Mouse (Mus musculus) lung, embryonic 16.5 days (tissue): ENCODE data around the gene Fmod. TPM values are rescaled to one million over a fixed set of nuclear protein-coding genes. Genes with fewer than 3 reads are reported as not detected.
A peak's percentile ranks its signal among the peaks of the same experiment; 100 is the strongest.

Experiments
- ATAC-seq: fragments of 200-750 bp; cut with Nextera tagmentation; 2 replicates; pipeline ENCODE4 v1.8.0; 2017; ENCODE audit warnings: low read depth, mild to moderate bottlenecking, moderate library complexity
- H3K27ac ChIP-seq: fragments of 300-500 bp; sonication (generic); 2 replicates; pipeline ENCODE4 v1.5.1; 2014; ENCODE audit warnings: mild to moderate bottlenecking, control low read depth, low read length
- H3K27me3 ChIP-seq: fragments of 300-500 bp; sonication (generic); 2 replicates; pipeline ENCODE4 v1.6.1; 2014; ENCODE audit warnings: low read depth, low read length, mixed read lengths; ENCODE audit not compliant: control insufficient read depth, insufficient read depth
- H3K36me3 ChIP-seq: fragments of 300-500 bp; sonication (generic); 2 replicates; pipeline ENCODE4 v1.6.1; 2014; ENCODE audit warnings: low read length; ENCODE audit not compliant: control insufficient read depth, insufficient read depth
- H3K4me1 ChIP-seq: fragments of 300-500 bp; sonication (generic); replicated peaks from 2 replicates; pipeline ENCODE4 v1.6.1; 2014; ENCODE audit warnings: low read length, mixed read lengths; ENCODE audit not compliant: control insufficient read depth, insufficient read depth
- H3K4me2 ChIP-seq: fragments of 300-500 bp; sonication (generic); 2 replicates; pipeline ENCODE4 v1.6.1; 2014; ENCODE audit warnings: low read depth, low read length, control low read depth
- H3K4me3 ChIP-seq: fragments of 300-500 bp; sonication (generic); 2 replicates; pipeline ENCODE4 v1.5.1; 2014; ENCODE audit warnings: mild to moderate bottlenecking, low read length, control low read depth
- H3K9ac ChIP-seq: fragments of 300-500 bp; sonication (generic); 2 replicates; pipeline ENCODE4 v1.6.1; 2014; ENCODE audit warnings: low read length, control low read depth
- H3K9me3 ChIP-seq: fragments of 300-500 bp; sonication (generic); 2 replicates; pipeline ENCODE4 v1.6.1; 2016; ENCODE audit warnings: low read length; ENCODE audit not compliant: control insufficient read depth
- WGBS: fragments of 180-500 bp; shearing (Covaris S2); extraction: QIAGEN DNeasy Blood & Tissue Kit; methylation state at CpG from one replicate; pipeline ENCODE4 v1.1.7; 2014; 5-methylcytosine and 5-hydroxymethylcytosine counted together
- polyA plus RNA-seq: library from polyadenylated mRNA; unstranded; fragments of >200 nt; fragmentation: Nextera tagmentation; extraction: Ambion mirVana; gene quantifications from 2 replicates; pipeline ENCODE4 v1.2.1, GENCODE M21; 2015

Gene Fmod
- polyA plus RNA-seq, 1 experiment from 2014 or later: 191 TPM

- Histone ChIP-seq H3K9me3 (no peaks in the 10 kb centered on the region), H3K27me3 (no peaks in the 10 kb centered on the region), H3K36me3 (no peaks in the 10 kb centered on the region), H3K4me3 (peak overlapping the region; percentile 41), H3K4me2 (peak overlapping the region; percentile 73), H3K4me1 (peaks cover 66% of the 10 kb centered on the region), H3K27ac (peak overlapping the region; percentile 99), H3K9ac (peak overlapping the region; percentile 70)
- ATAC-seq: peak; percentile 91
- 3% methylated on average over 31 of the region's 31 CpGs for WGBS
These were observed 24.0 kb downstream of the Fmod start for GRCm38 (mm10) chr1:134060849-134061569.

- no peak for ATAC-seq
- Histone ChIP-seq H3K4me3 (no peak overlapping the region), H3K36me3 (no peaks in the 10 kb centered on the region), H3K9me3 (no peaks in the 10 kb centered on the region), H3K4me2 (peak overlapping the region; percentile 73; the same call in 1 of the 2 replicates), H3K27me3 (no peaks in the 10 kb centered on the region), H3K27ac (peak overlapping the region; percentile 99), H3K4me1 (peaks cover 70% of the 10 kb centered on the region), H3K9ac (peak overlapping the region; percentile 70)
- WGBS: 63% methylated on average over 3 of the region's 3 CpGs
These were observed 24.9 kb downstream of the Fmod start for GRCm38 (mm10) chr1:134061915-134062314.

DNA sequence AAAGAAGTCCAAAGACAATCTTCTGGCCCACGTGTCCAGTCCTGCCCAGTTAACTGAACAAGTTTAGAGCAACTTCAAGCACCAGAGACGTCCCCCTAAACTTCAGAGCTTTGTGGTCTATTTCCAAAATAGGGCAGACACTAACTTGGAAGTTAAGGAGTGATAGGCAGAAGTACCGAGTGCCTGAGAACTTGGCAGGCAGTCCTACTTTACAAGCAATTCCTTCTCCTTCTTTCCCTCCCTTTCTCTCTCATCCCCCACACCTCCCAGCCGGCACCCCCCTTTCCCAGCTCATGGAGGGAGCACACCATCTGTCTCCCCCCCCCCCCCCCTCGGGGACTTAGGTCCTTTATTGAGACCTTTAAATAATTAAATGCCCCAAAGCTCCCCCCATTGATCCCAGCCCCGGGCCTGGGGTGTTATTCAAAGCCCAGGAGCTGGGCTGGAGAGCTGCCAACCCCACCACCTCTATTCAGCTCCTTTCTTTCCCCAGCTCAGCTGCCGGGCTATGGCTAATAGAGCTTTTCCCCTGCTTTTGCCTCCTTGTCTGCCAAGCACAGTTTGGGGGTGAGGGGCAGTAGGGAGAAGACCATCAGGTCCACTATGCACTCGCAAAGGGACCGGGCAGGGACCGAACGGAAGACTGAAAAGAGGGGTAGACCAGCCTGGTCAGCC, 25.5 kb downstream of the Fmod start:
- Histone ChIP-seq H3K4me3 (0 out of 2 replicates have a peak overlapping the region, but pooled peaks have one; percentile 4), H3K36me3 (no peaks in the 10 kb centered on the region), H3K27me3 (no peaks in the 10 kb centered on the region), H3K27ac (peak overlapping the region; percentile 99), H3K9me3 (no peaks in the 10 kb centered on the region), H3K4me2 (peak overlapping the region; percentile 39), H3K9ac (peak overlapping the region; percentile 70), H3K4me1 (peaks cover 72% of the 10 kb centered on the region)
- 6% methylated on average over 11 of the region's 11 CpGs for WGBS
- ATAC-seq: peak; percentile 0; the same call in 1 of the 2 replicates

DNA sequence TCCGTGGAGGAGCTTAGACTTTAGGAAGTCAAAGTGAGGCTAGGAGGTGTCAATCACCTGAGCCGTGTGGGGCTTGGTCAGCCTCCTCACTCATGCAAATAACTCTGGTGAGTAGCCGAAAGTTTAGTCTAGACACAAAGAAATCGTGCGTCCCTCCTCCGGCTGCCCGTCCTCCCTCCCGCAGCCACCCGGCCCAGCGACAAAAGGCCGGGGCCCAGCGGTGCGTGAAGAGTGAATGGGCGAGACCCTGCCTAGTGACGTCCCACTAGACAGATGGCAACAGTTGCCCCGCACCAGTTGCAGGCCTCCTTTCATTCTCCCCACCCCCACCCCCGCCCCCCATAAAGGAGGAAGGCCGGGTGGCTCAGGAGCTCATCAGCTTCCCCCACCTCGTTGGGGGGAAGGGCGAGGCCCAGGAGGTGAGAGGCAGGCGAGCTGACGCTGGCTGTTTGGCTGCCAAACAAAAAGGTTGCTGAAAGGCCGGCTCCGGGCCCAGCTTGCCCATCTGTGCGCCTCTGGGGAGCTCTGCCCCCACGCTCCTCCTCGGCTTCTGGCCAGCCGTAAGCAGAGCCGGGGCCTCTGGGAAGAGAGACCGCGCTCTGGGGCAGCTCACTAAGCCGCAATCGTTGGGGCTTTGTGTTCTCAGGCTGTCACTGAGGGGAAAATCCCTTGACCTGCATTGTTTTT, 26.2 kb downstream of the Fmod start:
- Histone ChIP-seq H3K27me3 (no peaks in the 10 kb centered on the region), H3K4me2 (peak overlapping the region; percentile 39), H3K36me3 (no peaks in the 10 kb centered on the region), H3K9ac (peak overlapping the region; percentile 69), H3K4me3 (peak overlapping the region; percentile 4; the same call in 1 of the 2 replicates), H3K4me1 (peaks cover 78% of the 10 kb centered on the region), H3K27ac (peak overlapping the region; percentile 99), H3K9me3 (no peaks in the 10 kb centered on the region)
- WGBS: 1% methylated on average over 32 of the region's 33 CpGs
- ATAC-seq: peak; percentile 11

GRCm38 (mm10) chr1:134063773-134064125, 26.7 kb downstream of the Fmod start:
- peak overlapping the region; percentile 69 for H3K9ac ChIP-seq
- WGBS: 7% methylated on average over 9 of the region's 9 CpGs
- H3K4me1 ChIP-seq: peaks cover 79% of the 10 kb centered on the region
- H3K4me3 ChIP-seq: no peak overlapping the region
- ATAC-seq: no peak
- peak overlapping the region; percentile 99 for H3K27ac ChIP-seq
- H3K36me3 ChIP-seq: no peaks in the 10 kb centered on the region
- no peaks in the 10 kb centered on the region for H3K27me3 ChIP-seq
- no peaks in the 10 kb centered on the region for H3K9me3 ChIP-seq
- H3K4me2 ChIP-seq: peak overlapping the region; percentile 39

DNA sequence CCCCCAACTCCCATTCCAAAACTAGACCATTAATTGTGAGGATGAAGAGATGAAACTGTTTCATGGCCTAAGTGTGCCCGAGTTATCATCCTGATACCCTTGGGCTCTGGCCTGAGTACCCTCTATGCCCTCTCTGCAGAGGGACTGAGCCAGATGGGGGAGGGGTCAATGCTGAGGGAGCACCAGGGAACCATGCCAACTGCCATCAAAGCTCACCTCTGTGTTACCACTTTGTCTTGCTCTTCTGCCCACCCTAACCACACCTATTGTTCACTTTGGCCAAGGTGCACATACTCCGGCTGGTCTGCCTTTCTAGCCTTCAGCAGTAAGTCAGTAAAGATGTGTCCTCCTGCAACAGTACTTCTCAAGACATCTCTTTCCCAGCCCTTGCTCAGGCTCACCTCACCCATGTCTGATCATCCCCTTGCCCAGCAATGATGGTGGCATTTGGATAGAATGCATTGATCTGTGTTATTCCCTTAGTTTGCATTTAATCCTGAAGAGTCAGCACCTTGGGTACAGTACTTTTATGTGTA, 27.3 kb downstream of the Fmod start:
- no peaks in the 10 kb centered on the region for H3K36me3 ChIP-seq
- no peak overlapping the region for H3K4me3 ChIP-seq
- H3K4me2 ChIP-seq: no peak overlapping the region
- H3K9me3 ChIP-seq: no peaks in the 10 kb centered on the region
- no peak for ATAC-seq
- H3K4me1 ChIP-seq: peaks cover 83% of the 10 kb centered on the region
- peak overlapping the region; percentile 99 for H3K27ac ChIP-seq
- WGBS: 77% methylated on average over 2 of the region's 2 CpGs
- H3K9ac ChIP-seq: no peak overlapping the region
- no peaks in the 10 kb centered on the region for H3K27me3 ChIP-seq

DNA sequence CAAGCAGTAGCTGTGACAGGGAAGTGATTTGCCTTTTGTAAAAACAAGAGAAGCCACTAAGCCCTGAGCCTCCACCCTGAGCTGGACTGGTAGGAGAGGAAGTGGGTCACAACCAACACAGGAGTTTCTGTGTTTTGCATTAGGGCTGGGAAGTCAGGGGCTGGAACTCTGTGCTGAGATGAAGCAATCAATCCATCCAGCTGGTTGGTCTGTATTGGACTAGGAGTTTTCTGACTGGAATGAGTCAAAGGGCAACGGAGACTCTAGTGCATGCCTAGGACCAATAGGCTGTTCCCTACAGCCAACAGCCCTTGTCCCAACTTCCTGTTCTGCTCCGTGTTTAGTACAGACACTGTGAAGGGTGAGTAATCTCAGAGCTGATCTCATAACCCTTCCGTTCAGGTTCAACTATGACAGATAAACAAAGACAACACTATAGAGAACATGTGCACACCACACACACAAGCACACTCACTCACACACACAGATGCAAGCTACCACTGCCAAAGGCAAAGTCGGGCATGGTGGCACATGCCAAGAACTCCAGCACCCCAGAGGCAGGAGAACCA, 28.3 kb downstream of the Fmod start:
- Histone ChIP-seq H3K4me3 (no peak overlapping the region), H3K27ac (peak overlapping the region; percentile 99), H3K36me3 (no peaks in the 10 kb centered on the region), H3K4me2 (no peak overlapping the region), H3K4me1 (peaks cover 80% of the 10 kb centered on the region), H3K9ac (no peak overlapping the region), H3K9me3 (no peaks in the 10 kb centered on the region), H3K27me3 (no peaks in the 10 kb centered on the region)
- WGBS: 32% methylated on average over 4 of the region's 4 CpGs
- ATAC-seq: no peak

GRCm38 (mm10) chr1:134066554-134066953, 29.5 kb downstream of the Fmod start:
- Histone ChIP-seq H3K9ac (peak overlapping the region; percentile 37; the same call in 1 of the 2 replicates), H3K4me3 (no peak overlapping the region), H3K4me1 (peaks cover 84% of the 10 kb centered on the region), H3K36me3 (no peaks in the 10 kb centered on the region), H3K4me2 (peak overlapping the region; percentile 16; the same call in 1 of the 2 replicates), H3K9me3 (no peaks in the 10 kb centered on the region), H3K27me3 (no peaks in the 10 kb centered on the region), H3K27ac (peak overlapping the region; percentile 99)
- WGBS: 40% methylated on average over 3 of the region's 3 CpGs
- no peak for ATAC-seq
